ENCODE assay signal across 27 mouse cellular contexts in genomic region chr14:7887171-7887570, GRCm38 (mm10).
DNase-seq lines count a peak whose midpoint lies in the region; ATAC-seq and TF ChIP-seq lines count a peak whose summit lies in the region.
"Had no signal": no experiment of that assay in that cellular context is flagged by ENCODE, and none has a peak within 500 bp of the region (broad histone marks: within the 10 kb centered on the region; RNA-seq: fewer than 3 reads in every experiment).

No protein-coding gene starts in this region.

- ATAC-seq in cerebellum, adult (ENCODE audit: insufficient number of reproducible peaks, low FRiP score, low TSS enrichment) = no peak
- no peak for ATAC-seq in neural tube, embryonic 15.5 days (ENCODE audit: low FRiP score)
- ATAC-seq: activated CD4-positive, CD25-positive, alpha-beta regulatory T cell, adult 4 months; forebrain, embryonic 13.5 days; forebrain, embryonic 16.5 days; hindbrain, embryonic 16.5 days had no signal

- H3K4me2 ChIP-seq in neural tube, embryonic 15.5 days = no peak overlapping the region
- H3K4me2 ChIP-seq: forebrain, embryonic 13.5 days; heart, embryonic 12.5 days; heart, embryonic 15.5 days; hindbrain, embryonic 13.5 days had no signal

- no peaks in the 10 kb centered on the region for H3K9me3 ChIP-seq in neural tube, embryonic 15.5 days (replicated peaks)
- H3K9me3 ChIP-seq: forebrain, embryonic 10.5 days; forebrain, embryonic 13.5 days; heart, embryonic 12.5 days; heart, embryonic 15.5 days; hindbrain, embryonic 10.5 days; hindbrain, embryonic 13.5 days had no signal

- H3K36me3 ChIP-seq in neural tube, embryonic 15.5 days = peaks cover 47% of the 10 kb centered on the region

- no peak overlapping the region for H3K4me3 ChIP-seq in layer of hippocampus, adult 2 months
- no peak overlapping the region for H3K4me3 ChIP-seq in neural tube, embryonic 15.5 days (replicated peaks)
- H3K4me3 ChIP-seq: forebrain, embryonic 10.5 days; forebrain, embryonic 13.5 days; heart, embryonic 12.5 days; heart, embryonic 15.5 days; hindbrain, embryonic 10.5 days; hindbrain, embryonic 13.5 days had no signal

- TF ChIP-seq CTCF in layer of hippocampus, adult 2 months (conservative IDR thresholded peaks at IDR 0.05) = no peak

- no peaks in the 10 kb centered on the region for H3K27me3 ChIP-seq in neural tube, embryonic 15.5 days (replicated peaks)
- H3K27me3 ChIP-seq: forebrain, embryonic 13.5 days; heart, embryonic 12.5 days; heart, embryonic 15.5 days; hindbrain, embryonic 13.5 days had no signal

- peaks cover 34% of the 10 kb centered on the region for H3K4me1 ChIP-seq in neural tube, embryonic 15.5 days

- peak overlapping the region; percentile 85; the same call in 1 of the 2 replicates for H3K27ac ChIP-seq in layer of hippocampus, adult 2 months
- peak overlapping the region; percentile 23; the same call in 1 of the 2 replicates for H3K27ac ChIP-seq in neural tube, embryonic 15.5 days (replicated peaks)
- H3K27ac ChIP-seq: forebrain, embryonic 10.5 days; forebrain, embryonic 13.5 days; heart, embryonic 15.5 days; hindbrain, embryonic 10.5 days; hindbrain, embryonic 13.5 days had no signal

- WGBS in neural tube, embryonic 15.5 days = 85% methylated on average over 7 of the region's 7 CpGs

- no peak overlapping the region for H3K9ac ChIP-seq in neural tube, embryonic 15.5 days (replicated peaks)
- H3K9ac ChIP-seq: forebrain, embryonic 13.5 days; heart, embryonic 12.5 days; heart, embryonic 15.5 days; hindbrain, embryonic 13.5 days had no signal

- peak; percentile 29 to 51 for DNase-seq in cerebellum, postnatal 10 days
- DNase-seq in layer of hippocampus, adult 2 months (ENCODE audit: low spot score in 2 of 2) = no peak
- DNase-seq in layer of hippocampus, adult 9-10 months (ENCODE audit: low spot score) = no peak
- DNase-seq in neural tube, embryonic 10.5 days (ENCODE audit: extremely low spot score, low spot score) = no peak
- DNase-seq in retina, postnatal 1 day = no peak
- no peak for DNase-seq in embryo, embryonic 10.5 days (ENCODE audit: low spot score)
- DNase-seq: adrenal gland, postnatal 10 days; adrenal gland, postnatal 36 days; cerebellum, adult 11 months; cerebellum, adult 2 months; cerebellum, adult 9-11 months; cerebellum, postnatal 36 days; gastrocnemius, postnatal 10 days; gastrocnemius, postnatal 36 days; heart, postnatal 10 days; heart, postnatal 36 days had no signal

Comparison
In these comparisons a context has a peak if more than half of its experiments do, and no peak if none do; other contexts are left out.
1. DNase-seq: peak in cerebellum, postnatal 10 days (2 of 2); none in layer of hippocampus, adult 2 months (0 of 2), layer of hippocampus, adult 9-10 months (single experiment), neural tube, embryonic 10.5 days (single experiment), retina, postnatal 1 day (single experiment) and embryo, embryonic 10.5 days (single experiment).